Mouse (Mus musculus) layer of hippocampus, postnatal 25 days (tissue): ENCODE data around the gene Hnrnph1. TPM values are rescaled to one million over a fixed set of nuclear protein-coding genes. Genes with fewer than 3 reads are reported as not detected.

Source experiments
- DNase-seq, 2 experiments: peaks; one replicate each; pipeline ENCODE4 v3.0.0; 2022; ENCODE audit warnings: mixed read lengths in 2 of 2, low spot score in 1 of 2; ENCODE audit errors: extremely low spot score in 1 of 2
- total RNA-seq, 2 experiments: library from RNA; stranded (reverse); gene quantifications; 2 replicates each; pipeline ENCODE4 v1.2.3; 2021

The Hnrnph1 gene
- total RNA-seq, 2 experiments from 2014 or later: 241 to 264 TPM

DNA sequence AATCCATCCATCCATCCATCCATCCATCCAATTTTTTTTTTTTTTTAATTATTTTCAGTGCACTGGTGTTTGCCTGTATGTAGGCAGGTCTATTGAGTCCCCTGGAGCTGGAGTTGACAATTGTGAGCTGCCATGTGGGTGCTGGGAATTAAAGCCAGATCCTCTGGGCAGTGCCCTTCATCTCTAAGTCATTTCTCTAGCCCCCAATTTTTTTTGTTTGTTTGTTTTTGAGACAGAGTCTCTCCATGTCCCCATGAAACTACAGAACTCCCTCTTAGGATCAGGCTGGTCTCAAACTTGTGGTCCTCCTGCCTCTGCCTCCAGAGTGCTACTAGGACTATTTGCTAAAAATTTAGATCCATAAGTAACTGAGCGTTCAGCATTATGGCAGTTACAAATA lies 4.9 kb upstream of the Hnrnph1 start:
- DNase-seq: no peak

DNA sequence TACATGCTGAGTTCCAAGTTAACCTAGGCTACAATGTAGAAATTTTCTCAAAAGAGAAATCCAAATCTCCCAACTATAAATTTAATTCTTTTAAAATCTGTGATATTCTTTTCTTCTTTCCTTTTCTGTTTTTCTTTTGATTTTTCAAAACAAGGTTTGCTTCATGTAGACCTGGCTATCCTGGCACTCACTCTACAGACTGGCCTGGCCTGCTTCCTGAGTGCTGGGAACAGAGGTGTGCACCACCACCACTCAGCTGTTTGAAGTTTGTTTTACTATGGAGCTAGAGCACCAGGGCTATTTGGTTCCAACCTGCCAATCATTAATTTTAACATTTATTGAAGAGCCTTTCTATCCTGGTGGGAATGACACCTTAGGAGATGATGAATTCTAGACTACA lies 3.7 kb upstream of the Hnrnph1 start:
- no peak for DNase-seq

DNA sequence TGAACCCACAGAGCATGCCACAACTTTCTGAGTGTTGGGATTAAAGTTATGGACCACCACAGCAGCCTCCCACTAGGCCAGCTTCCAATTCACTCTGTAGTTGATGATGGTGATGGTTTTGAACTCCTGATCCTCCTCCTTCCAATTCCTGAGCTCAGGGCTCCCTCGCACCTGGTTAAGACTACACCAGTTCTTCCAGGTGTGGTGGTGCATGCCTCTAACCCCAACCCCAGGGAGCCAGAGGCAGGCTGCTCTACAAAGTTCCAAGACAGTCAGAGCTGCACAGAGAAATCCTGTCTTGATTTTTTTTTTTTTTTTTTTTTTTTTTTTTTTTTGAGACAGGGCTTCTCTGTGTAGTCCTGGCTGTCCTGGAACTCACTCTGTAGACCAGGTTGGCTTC lies 3.2 kb upstream of the Hnrnph1 start:
- no peak for DNase-seq

DNA sequence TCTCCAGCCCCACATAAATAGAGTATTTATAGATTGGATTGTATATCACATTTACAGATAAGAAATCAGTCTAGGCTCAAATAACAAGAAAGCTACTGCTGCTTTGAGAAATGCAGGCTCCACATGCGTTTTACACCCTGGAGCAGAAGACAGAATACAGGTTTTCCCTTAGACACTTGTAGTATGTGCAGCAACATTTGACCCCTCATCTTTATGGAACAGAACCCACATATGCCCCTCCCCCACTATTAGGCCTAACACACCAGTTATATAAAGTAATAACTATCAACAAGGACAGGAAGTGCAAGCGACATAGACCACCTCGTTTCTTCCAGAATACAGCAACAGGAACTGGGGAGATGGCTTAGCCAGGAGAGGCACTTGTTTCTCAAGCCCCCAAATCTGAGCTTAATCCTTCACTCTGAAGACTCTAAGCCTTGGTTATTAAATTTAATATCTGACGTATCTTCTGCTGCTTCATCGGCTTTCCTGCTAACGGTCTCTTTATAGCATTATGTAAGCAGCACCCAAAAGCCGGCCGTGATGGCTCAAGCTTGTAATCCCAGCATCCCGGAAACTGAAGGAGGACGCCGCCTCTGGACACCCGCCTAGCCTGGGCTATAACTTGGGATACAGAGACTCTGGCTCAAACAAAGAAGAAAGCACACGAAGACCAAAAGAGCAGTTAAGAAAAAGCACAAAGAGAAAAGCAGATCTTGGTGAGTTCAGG lies 2.3 kb upstream of the Hnrnph1 start:
- no peak for DNase-seq

DNA sequence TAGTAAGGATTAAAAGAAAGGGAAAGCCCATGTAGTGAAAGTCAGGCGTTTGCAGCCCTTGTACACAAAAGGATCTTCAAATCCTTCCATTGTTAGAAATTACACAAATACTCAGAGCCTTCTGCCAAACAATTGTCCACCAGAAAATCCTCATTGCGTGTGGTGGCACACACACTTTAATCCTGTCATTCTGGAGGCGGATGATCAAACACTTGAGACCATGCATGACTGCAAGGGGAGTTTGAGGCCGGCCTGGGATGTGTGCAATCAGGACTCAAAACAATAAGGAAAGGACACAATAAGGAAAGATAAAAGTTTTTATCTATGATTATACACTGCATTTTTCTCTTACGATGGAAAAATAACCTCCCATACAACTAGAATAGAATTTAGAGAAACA lies 1.4 kb upstream of the Hnrnph1 start:
- DNase-seq: no peak

DNA sequence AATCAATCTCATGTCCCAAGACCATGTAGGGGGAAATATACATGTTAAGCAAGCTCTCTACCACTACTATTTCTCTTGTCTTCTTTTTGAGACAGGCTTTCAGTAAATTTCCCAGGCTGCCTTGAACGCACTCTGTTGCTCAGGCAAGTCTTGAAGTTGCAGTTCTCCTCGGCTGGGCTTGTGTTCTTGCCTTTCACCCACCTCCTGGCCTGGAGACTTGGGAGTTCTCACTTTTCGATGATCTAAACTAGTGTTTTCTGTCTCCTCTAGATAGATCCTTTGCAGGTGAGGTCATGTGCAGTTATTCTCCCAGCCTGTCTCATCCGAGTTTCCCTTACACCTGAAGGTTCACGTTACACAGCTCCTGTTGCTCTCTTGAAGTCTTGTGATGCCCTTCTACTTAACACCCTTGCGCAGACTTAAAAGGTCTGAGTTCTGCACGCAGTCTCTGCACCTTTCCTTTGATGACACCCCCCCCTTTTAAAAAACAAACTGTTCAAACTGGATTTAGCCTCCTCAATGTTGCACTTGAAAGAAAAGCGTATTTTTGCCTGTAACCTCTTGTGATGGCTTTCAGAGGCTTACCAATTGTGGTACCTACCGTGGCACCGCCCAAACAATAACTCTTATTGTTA lies 517 bp upstream of the Hnrnph1 start:
- DNase-seq: no peak

DNA sequence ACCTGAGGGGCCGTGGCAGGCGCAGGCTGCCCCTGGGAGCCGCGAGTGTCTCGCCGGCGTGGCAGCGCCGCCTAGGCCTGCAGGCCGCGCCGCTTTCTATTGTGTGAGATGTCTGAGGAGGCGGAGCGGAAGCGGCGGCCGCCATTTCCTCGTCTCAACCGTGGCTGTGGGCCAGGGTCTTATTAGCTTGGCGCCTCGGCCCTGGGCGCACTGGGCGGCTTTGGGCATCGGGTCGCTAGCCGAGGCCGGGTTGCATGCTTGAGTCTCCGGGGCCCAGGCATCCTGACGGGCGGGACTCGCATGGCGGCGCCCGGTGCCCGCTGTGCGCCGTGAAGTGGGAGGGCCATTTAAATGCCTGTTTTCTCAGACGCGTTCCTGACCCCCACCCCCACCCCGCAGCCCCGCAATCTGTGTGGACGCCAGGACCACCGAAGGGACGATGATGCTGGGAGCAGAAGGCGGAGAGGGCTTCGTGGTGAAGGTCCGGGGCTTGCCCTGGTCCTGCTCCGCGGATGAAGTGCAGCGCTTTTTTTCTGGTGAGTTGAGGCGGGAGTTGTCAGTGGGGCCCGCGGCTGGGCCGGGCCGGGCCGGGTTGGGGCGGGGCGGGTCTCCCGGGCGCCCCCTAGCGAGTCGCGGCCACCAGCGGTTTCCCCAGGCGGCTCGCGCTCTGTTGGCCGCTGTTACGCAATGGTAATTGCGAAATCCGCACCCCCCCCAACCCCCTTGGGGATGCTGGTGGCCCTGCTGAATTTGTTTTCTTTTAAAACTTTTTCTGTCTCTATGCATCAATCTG lies 1.3 kb downstream of the Hnrnph1 start:
- DNase-seq: peak; percentile 73 to 81

DNA sequence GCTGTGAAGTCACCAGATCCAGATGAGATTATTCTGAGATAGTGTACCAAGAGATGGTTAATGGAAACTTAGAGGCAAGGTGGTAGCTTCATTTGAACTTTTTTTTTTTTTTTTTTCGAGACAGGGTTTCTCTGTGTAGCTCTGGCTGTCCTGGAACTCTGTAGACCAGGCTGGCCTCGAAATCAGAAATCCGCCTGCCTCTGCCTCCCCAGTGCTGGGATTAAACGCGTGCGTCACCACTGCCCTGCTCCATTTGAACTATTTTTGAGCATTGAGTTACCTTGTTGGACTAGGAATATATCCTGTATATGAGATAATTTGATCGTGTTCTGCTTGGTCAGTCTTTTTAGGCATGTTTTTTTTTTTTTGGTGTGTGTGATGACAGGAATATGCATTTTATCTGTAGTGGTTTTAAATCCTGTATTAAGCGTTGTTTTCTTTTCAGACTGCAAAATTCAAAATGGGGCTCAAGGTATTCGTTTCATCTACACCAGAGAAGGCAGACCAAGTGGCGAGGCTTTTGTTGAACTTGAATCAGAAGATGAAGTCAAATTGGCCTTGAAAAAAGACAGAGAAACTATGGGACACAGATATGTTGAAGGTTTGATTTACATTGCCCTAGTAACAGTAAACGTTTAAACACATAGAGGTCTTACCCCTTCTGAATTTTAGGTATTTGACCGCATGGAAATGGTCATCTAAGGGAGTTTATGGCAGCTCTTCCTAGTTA lies 2.4 kb downstream of the Hnrnph1 start:
- DNase-seq: no peak

DNA sequence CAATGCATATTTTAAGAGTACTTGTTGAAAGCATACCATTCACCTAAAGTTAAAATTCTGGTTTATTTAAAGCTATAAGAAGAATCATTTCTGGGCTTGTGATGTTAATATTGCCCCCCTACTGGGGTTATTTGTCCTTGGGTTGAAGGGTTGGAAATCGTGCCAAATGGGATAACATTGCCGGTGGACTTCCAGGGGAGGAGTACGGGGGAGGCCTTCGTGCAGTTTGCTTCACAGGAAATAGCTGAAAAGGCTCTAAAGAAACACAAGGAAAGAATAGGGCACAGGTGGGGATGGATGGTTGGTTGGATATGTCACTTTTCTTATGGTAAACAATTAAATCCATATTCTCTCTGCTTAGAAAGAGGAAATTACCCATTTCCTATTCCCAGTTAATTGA lies 4.5 kb downstream of the Hnrnph1 start:
- DNase-seq: no peak

DNA sequence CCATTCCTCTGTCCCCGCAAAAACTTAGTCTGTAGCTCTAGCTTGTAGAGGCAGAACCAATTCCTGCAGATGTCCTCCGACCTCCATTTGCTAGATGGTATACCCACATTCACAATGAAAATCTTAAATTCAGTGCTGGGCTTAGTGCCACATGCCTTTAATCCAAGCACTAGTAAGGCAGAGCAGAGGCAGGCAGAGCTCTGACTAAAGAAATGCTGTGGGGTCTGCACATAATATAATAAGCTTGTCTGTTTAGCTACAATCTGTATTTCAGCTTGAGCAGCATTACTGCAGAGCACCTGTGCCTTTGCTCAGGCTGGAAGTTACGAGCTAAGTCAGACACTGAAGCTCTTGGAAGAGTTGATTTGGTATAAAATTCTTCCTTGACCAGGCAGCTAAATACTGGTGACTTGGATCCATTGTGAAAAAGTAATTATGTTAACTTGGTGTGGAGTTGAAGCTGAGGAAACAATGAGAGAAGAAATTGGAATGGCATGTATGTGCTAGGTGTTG lies 10.4 kb downstream of the Hnrnph1 start:
- DNase-seq: no peak

DNA sequence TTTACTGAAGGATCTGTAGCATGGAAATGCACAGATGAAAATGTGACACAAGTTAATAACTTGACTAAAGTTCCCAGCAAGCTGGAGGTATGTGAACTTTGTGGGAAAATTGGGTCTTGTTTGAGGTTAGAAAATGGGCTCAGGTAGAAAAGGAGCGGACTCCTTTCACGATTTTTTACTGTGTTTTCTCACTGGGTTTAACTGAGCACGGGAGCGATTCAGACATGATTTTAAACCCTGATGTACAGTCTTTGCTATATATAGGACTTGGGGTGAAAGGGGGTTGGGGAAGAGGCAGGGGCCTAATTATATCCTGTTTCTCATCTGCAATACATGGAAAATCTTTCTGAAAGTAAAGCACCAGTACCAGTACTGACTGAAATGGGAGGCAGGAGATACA lies 10.9 kb downstream of the Hnrnph1 start:
- no peak for DNase-seq

DNA sequence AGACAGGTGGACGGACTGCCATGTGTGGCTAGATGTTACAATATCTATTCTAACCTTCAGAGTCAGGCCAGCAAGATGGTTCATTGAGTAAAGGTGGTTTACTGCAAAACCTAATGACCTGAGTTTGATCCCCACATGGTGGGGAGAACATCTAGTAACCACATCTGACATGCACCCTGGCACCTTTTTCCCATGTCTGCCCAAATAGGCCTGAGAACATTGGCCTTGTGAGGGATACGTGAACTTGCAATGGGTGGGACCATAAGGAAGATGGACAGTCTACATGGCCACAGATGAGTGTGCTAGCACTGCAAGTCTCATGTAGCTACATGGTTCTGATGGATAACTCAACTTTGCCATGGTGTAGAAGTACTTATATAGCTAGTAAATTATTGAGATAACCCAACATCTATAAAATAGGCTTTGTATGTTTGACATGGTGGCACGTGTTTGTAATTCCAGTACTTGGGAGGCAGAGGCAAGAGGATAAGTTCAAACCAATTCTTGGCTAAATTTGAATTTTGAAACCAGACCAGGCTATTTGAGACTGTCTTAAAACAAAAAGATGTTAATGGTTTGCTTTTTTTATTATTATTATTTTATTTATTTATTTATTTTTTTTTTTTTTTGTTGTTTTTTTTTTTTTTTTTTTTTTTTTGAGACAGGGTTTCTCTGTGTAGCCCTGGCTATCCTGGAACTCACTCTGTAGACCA lies 11.6 kb downstream of the Hnrnph1 start:
- DNase-seq: no peak

DNA sequence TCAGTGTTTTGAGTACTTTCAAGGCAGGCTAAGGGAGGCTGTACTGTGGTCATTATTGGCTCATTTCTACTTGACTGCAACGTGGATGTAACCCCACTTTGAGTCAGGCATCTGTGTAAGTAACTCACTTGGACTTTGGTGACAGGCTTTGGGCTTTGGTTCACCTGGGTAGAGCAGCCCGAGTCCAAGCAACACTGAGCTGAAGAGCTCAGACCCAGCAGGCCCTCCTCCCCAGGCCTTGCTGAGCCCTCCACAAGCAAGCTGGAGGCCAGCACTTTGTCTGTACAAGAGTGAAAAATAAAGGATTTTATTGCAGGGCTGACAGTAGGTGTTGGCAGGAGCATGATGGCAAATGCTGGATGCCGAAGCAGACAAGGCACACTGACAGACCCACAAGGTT lies 12.2 kb downstream of the Hnrnph1 start:
- DNase-seq: no peak

DNA sequence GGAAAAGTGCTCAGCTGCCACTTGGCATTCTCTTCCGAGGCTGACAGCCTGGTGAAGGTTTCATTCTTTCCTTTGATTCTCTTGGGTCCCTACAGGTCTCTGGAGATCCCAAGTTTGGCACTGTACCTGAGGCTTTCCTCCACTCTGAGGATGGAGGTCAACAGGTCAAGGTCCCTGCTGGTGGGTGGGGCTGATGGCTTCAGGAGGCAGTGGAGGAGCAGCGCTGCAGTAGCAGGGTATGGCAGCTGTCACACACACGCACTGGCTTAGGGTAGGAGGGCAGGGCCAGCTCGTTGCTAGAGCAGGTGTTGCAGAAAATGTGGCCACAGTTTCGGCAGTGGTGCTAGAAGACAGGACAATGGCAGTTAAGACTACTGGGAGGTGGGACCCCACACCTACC lies 12.8 kb downstream of the Hnrnph1 start:
- no peak for DNase-seq

DNA sequence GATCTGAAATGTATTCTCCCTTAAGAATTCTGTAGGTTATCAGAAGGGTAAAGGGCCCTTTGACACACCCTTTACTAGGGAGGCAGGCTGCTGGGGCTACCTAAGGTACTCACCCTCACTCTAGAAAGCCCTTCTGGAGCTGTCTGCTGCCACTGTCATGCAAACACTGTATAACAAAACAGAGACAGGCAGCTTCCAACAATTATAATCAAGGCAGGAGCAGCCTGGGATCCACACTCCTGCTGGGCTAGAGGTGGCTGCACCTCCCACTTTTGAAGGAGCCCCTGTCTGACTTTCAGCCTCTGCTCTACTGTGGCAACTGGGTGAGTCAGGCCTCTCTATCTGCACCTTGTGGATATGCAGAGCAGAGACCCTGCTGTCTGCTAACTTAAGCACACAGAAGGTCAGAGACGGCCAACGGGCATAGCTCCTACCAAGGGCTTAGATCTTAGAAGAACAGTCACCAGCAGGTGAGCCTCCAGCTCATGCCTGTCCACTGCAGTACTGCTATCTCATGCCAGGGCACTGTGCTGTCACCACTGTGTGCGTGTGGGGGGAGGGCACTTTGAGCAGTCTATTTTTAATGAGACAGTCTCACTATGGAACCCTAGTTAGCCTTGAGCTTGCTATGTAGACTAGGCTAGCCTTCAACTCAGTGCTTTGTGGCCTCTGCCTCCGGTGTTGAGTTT lies 14.6 kb downstream of the Hnrnph1 start:
- no peak for DNase-seq

DNA sequence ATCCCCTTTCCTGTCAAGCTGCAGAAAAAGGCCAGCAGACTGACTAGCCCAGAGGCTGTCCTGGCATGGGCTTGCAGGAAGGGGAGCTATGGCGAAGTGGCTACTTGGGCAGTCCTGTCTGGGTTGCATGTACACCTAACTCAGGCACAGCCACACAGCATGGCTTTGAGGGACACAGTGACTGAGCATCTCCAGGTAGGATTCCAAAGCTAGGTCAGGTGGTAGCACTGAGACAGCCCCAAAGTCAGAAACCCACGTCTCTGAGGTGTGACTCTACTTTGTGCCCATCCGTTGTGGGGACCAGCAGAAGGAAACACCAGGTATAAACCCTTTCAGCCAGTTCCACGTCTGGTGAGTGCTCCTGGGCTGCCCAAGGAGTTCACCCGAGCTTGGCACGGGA lies 16.5 kb downstream of the Hnrnph1 start:
- DNase-seq: no peak

DNA sequence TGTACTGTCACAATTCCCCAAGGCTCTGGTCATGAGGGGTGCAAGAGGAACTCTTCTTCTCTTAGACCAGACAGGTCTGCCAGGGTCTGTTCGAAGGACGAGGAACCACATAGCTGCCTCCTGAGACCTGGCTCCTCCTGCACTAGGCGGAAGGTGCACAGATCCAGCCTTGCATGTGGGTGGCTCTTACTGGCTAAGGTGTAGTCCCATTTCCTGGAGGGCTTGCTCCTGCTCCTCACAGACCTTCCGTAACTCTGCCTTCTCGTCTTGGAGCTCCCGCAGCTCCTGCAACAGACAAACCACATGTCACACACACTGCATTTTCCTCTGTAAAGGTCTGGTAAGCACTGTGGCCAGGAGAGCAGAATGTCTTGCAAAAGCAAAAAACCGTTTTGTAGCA lies 17.9 kb downstream of the Hnrnph1 start:
- no peak for DNase-seq

DNA sequence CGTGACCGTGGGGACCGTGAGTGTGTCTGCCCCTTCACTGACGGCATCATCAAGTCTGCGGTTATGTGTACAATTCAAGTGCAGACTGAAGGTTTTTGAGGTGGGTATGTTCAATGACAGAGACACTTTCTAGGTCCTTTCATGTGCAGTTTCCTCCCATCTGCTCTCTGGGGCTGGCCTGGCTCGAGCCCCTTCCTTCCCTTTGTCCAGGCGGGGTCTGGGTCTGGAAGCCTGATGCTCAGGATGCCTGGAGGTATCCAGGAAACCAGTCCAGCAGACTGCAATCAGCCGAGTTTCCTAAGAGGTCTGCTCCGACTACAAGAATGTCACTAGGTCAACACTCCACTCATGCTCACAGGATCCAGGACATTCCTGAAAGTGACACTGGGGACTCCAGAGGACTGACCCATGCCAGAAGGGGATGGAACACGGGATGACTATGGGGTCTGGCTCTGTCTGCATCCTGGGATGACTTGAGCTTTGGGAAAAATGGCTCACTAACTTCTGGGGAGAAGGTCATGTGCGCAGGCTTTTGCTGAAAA lies 20.0 kb downstream of the Hnrnph1 start:
- no peak for DNase-seq

DNA sequence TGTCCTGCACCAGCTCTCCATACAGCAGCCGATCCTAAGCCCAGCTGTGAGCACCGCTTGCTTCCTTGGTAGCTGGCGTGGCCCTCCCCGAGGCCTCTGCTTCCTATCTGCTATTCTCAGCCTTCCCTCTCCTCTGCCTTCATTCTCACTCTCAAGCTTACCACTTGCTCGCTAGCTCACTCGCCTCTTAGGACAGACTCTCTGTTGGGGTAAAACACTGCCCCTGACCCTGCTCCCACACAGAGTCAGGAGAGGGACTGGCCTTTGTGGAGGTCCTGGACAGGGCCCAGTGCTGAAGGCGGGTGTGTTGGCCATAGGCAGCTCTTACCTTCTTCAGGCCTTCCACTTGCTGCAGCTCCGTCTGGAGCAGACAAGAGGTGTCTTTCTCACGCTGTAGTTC lies 20.5 kb downstream of the Hnrnph1 start:
- DNase-seq: no peak
